Mouse (Mus musculus) neural tube, embryonic 10.5 days (tissue): Measurements from ENCODE around the gene Crygn.

Source experiments
- DNase-seq: peaks from one replicate; pipeline ENCODE4 v3.0.0-alpha.2; 2017; ENCODE audit warnings: low spot score; ENCODE audit errors: extremely low spot score

Crygn gene

GRCm38 (mm10) chr5:24749731-24750130 lies 8.1 kb downstream of the Crygn start:
- DNase-seq: peak; percentile 18

GRCm38 (mm10) chr5:24747533-24747932 lies 10.3 kb downstream of the Crygn start:
- DNase-seq: peak; percentile 22

GRCm38 (mm10) chr5:24743956-24744355 lies 13.9 kb downstream of the Crygn start:
- DNase-seq: no peak

DNA sequence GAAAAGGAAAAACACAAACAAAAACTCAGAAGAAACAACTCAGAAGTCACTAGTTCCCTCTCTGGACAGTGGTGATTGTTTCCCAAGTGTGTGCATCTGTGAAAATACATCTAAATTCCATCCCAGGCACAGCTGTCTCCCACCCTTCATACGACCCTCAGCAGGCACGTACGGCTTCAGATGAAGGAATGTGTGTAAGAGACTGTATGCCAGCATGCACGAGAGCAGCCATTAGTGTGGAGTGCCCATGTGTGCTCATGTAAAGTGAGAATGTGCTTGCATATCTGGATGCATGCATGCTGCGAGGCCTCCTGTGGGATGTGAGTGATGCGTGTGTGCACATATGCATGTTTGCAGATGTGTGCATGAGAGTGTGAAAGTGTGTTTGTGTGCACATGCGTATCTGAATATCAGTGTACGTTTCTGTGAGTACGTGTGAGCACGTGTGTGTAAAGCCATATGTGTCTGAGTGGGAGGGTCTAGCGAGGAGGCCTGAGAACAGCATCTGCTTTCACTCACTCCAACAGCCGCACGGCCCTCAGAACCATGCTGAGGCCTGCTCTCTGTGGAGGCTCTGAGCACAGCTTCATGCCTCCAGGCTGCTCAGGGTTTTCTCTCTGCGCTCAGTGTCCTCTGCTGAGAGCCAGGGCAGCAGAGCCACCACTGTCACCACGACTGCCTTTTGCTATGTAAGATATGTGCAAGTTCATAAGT lies 16.5 kb downstream of the Crygn start:
- peak; percentile 31 for DNase-seq

GRCm38 (mm10) chr5:24739141-24739753 lies 18.6 kb downstream of the Crygn start:
- peak; percentile 13 for DNase-seq

GRCm38 (mm10) chr5:24738517-24738916 lies 19.3 kb downstream of the Crygn start:
- DNase-seq: no peak

DNA sequence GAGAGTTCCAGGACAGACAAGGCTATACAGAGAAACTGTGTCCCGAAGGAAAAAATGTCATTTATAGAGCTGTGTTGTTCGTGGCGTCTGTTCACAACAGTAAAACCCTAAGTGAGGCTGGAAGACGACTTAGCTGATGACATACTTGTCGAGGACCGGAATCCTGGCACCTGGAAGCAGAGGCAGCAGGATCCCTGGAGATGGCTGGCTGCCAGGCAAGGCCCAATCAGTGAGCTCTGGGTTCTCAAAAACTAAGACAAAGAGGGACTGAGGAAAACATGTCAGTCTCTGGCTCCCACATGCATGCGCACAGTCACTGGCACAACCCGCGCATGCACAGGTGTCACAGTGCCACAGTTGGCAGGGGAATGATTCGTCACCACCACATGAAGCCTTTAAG lies 20.2 kb downstream of the Crygn start:
- DNase-seq: no peak

DNA sequence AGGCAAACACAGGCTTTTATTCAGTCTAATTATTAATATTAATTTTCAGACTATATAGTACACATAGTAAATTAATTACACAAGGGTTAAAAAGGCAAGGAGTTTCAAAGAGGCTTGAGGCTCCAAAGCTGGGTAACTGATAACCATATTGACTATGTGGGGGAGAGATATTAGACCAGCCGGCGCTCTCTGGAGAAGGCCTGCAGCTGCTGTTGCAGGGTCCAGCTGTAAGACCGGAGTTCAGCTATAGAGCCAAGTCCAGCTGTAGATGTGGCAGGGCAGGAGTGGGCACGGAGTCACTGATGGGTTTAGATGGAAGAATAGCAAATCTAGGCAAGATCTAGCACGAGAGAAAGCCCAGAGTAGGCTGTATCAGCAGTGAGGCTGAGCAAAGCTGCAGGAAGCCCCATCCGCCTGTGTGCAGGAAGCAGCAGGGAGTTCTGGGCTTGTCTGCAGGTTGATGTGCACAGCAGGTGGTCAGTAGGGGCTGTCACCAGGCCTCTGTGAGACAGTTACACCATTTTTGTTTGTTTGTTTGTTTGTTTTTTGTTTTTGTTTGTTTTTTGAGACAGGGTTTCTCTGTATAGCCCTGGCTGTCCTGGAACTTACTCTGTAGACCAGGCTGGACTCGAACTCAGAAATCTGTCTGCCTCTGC lies 23.9 kb downstream of the Crygn start:
- no peak for DNase-seq

GRCm38 (mm10) chr5:24733134-24733533 lies 24.7 kb downstream of the Crygn start:
- DNase-seq: peak; percentile 75

DNA sequence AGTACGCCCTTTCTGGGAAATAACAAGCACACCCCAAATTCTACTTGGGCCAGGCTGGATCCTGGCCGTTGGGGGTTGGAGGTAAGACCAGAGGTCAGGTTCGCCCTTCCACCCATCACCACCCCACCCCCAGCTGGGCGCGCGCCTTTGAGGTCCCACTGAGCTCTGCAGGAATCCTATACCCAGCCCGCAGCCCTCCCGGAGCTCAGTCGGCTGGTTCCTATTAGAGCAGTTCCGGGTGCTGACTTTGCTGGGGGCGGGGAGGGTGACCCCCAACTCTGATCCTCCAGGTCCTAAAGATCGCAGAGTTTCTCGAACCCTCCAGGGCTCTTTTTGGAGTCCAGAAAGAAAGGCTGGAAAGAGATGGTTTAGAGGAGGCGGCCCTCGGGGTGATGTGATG lies 26.8 kb downstream of the Crygn start:
- peak; percentile 57 for DNase-seq

- DNase-seq: peak; percentile 66
These were observed 27.3 kb downstream of the Crygn start, which contains the start of gene Wdr86 for GRCm38 (mm10) chr5:24730488-24730871. Gene Wdr86, minus strand, starts transcription at chr5:24730727.

DNA sequence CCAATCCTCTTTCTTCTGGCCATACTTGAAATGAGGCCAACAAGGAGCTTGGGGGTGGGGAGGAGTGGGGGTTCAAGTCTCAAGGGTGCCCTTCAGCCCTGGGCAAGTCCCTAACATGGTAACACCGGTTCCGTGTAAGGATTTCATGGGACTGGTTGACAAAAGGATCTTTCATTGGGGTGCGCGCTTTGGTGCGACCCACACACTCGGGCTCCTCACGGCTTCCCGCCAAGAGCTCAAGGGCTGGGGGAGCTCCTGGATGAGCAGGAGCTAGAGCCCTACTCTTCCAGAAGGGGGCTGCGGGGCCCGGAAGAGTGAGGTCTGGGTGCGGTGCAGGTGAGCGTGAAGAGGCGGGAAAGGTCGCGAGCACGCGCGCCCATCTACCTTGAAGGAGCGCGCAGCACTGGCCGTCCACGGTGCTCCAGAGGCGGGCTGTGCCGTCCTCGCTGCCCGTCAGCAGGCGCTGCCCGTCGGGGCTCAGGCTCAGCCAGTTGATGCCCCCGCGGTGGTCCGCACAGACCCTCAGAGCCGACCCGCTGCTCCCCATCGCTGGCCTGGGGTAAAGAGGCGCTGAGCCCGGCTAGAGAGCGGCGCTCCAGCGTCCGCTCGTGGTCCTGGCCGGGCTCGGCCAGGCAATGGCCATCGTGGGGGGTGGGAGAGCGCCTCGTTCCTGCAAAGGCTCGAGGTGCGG lies 27.9 kb downstream of the Crygn start:
- peak; percentile 53 for DNase-seq

- DNase-seq: no peak
These were observed 30.6 kb downstream of the Crygn start for GRCm38 (mm10) chr5:24726901-24727836.

DNA sequence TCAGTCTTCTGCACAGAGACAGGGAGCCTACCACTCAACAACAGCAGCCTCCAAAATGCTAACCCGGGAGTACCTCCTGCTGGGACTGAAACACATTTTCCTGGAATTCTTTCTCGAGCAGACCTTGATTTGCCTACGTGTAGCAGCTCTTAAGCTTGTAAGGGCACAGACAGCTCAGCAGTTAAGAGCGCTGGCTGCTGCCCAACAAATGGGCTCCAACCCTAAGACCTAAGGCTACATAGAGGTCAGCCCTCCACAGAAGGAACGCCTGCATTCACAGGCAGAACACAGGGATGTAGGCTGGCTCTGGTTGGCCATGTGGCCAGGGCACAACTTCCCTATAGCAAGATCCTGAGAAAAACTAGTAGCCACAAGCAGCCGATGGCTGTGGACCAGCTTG lies 31.9 kb downstream of the Crygn start:
- no peak for DNase-seq

GRCm38 (mm10) chr5:24724805-24725204 lies 33.0 kb downstream of the Crygn start:
- peak; percentile 29 for DNase-seq

DNA sequence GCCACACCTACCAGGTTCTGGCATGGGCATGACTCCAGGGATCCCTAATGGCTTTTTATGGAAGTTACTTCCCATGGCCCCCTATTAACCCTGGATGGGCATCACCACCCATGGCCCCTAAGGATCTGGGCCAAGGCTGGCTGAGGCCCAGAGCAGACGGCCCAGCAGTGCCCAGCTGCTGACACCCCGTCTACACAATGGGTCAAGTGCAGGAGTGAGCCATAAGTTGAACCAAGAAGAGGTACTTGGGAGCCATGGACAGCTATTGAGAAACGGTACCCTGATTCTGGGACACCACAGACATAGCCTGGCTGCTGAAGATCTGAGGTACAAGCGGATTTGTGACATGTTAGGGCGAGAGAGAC lies 33.6 kb downstream of the Crygn start:
- no peak for DNase-seq

DNA sequence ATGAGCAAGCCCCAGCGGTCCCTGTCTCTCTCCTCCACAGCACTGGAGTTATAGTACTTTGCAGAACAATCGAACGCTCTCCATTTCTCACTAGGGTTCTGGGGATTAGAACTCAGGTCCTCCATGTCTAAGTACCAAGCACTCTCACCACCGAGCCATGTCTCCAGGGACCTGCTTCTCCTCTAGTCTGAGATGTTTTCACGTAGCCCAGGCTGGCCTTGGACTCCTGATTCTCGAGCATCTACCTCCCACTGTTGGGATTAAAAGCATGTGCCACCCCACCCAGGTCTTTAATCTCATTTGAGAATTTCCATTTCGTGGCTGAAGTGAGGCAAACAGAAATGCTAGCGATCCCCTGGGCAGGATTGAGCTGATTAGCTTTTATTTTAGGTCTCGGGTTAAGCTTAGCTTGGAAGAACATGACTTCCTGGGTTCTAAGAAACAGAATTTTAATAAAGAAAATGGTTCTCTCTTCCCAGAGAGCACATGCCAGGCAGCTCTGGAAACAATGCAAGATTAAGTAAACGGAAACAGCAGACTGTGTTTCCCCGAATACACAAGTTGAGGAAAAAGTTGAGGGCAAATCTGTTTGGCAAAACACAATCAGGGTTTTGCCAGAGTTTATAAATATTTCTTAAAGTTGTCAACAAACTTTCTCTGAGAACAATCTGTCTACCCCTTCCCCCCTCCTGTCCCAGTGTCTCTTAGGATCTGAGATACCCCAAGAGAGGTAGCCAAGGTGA lies 34.1 kb downstream of the Crygn start:
- no peak for DNase-seq

- DNase-seq: no peak
These were observed 38.0 kb downstream of the Crygn start for GRCm38 (mm10) chr5:24719852-24720251.

DNA sequence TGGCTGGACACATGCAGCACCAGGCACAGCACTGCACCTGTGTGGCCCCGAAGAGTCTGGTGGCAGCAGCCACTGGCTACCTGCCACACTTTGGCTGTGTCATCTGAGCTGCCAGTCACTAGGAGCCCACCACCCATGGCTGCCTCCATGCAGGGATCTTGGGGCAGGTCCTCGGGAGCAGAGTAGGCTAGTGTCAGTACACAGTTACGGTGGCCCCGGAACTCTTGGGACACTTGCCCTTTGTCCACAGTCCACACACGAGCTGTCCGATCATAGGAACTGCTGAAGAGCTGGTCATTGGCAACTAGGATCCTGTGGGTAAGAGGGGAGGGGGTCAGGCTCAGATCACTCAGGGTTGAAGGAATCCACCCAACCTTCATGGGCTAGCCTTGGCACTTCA lies 39.7 kb downstream of the Crygn start:
- DNase-seq: no peak

DNA sequence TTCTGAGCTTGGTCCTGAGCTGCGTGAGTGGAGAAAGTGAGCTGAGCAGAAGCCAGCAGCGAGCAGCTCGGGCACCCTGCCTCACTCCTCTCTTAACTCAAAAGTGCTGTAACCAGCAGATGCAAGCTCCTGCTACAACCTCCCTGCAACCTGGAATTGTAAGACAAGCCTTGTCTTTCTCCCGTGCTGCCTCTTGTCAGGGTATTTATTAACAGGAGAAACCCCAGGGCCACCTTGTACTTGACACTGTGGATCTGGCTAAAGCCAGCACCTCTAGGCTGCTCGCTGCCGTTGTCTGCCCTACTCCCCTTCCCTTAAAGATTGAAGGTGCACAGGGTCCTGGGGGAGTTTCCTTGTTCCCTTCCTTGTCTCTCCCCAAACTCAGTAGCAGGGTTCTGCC lies 43.8 kb downstream of the Crygn start:
- no peak for DNase-seq
